Mouse (Mus musculus): ENCODE measurements around the gene Msgn1.

GRCm38 (mm10) chr12:11226123-11226522 lies 17.4 kb upstream of the Msgn1 start:
- TF ChIP-seq CTCF (IDR thresholded peaks at IDR 0.05; ENCODE audit: low read depth) (no peak), EP300 (IDR thresholded peaks at IDR 0.05; ENCODE audit: low read depth) (no peak)
